Mouse (Mus musculus) CH12.LX (cell line): ENCODE measurements around the gene Smc1b. TPM values are rescaled to one million over a fixed set of nuclear protein-coding genes. Genes with fewer than 3 reads are reported as not detected.

Source experiments
- DNase-seq: peaks from one replicate; pipeline ENCODE4 v3.0.0-alpha.2; 2013; ENCODE audit errors: extremely low read depth
- H3K27ac ChIP-seq: 2 replicates; pipeline ENCODE4 v1.5.1; 2012; ENCODE audit warnings: low read depth, mild to moderate bottlenecking, control low read depth, moderate library complexity; ENCODE audit not compliant: insufficient read depth
- H3K27me3 ChIP-seq: replicated peaks from 2 replicates; pipeline ENCODE3; 2012; ENCODE audit warnings: inconsistent platforms
- H3K36me3 ChIP-seq, 2 experiments: replicated peaks in 1 of 2; 2 replicates each; pipeline versions ENCODE3 to v1.6.1; 2012; ENCODE audit warnings: inconsistent platforms in 1 of 2, low read length in 1 of 2, mild to moderate bottlenecking in 1 of 2, mixed read lengths in 1 of 2, moderate library complexity in 1 of 2; ENCODE audit not compliant: control insufficient read depth in 1 of 2, insufficient read depth in 1 of 2
- H3K4me1 ChIP-seq, 2 experiments: 2 replicates each; pipeline ENCODE4 v1.6.1; 2012; ENCODE audit warnings: inconsistent platforms in 1 of 2, moderate library complexity in 1 of 2; ENCODE audit not compliant: insufficient read depth in 2 of 2, control insufficient read depth in 1 of 2
- H3K4me2 ChIP-seq: 2 replicates; pipeline ENCODE4 v1.6.1; 2012; ENCODE audit warnings: low read depth, mild to moderate bottlenecking, control low read depth; ENCODE audit not compliant: poor library complexity, insufficient read depth, severe bottlenecking
- H3K4me3 ChIP-seq, 3 experiments: fragments of 150-350 bp in 1 of 3; sonication (generic) in 1 of 3; replicated peaks in 1 of 3; 2 replicates each; pipeline versions ENCODE3 to v1.5.1; 2011 to 2012; ENCODE audit warnings: low read depth in 2 of 3, low read length in 2 of 3, mild to moderate bottlenecking in 2 of 3, moderate library complexity in 2 of 3, control low read depth in 1 of 3, improper control_type of control experiment in 1 of 3, inconsistent platforms in 1 of 3, mixed read lengths in 1 of 3; ENCODE audit not compliant: poor library complexity in 1 of 3
- H3K79me2 ChIP-seq: replicated peaks from 2 replicates; pipeline ENCODE4 v1.6.1; 2012; ENCODE audit warnings: mild to moderate bottlenecking, moderate library complexity; ENCODE audit not compliant: control insufficient read depth, poor library complexity, insufficient read depth, severe bottlenecking; ENCODE audit errors: extremely low read depth
- H3K9ac ChIP-seq: 2 replicates; pipeline ENCODE4 v1.6.1; 2012; ENCODE audit warnings: low read depth, mild to moderate bottlenecking, control low read depth, moderate library complexity; ENCODE audit not compliant: insufficient read depth
- H3K9me3 ChIP-seq: replicated peaks from 2 replicates; pipeline ENCODE3; 2012; ENCODE audit warnings: low read length, inconsistent platforms, mixed read lengths
- BHLHE40 ChIP-seq: IDR thresholded peaks from 2 replicates; pipeline ENCODE4 v1.6.1; 2011; ENCODE audit warnings: mild to moderate bottlenecking, low read depth, low read length, improper control_type of control experiment
- CHD1 ChIP-seq: IDR thresholded peaks from 2 replicates; pipeline ENCODE4 v1.6.1; 2012; ENCODE audit warnings: low read depth, low read length, improper control_type of control experiment, inconsistent platforms
- CTCF ChIP-seq, 2 experiments: IDR thresholded peaks in 1 of 2; conservative IDR thresholded peaks in 1 of 2; 2 replicates each; pipeline ENCODE4 v1.5.1; 2011 to 2012; ENCODE audit warnings: low read depth in 2 of 2, low read length in 2 of 2, improper control_type of control experiment in 1 of 2, inconsistent platforms in 1 of 2, mild to moderate bottlenecking in 1 of 2, moderate library complexity in 1 of 2
- EP300 ChIP-seq: IDR thresholded peaks from 2 replicates; pipeline ENCODE4 v1.6.1; 2011; ENCODE audit warnings: low read length, improper control_type of control experiment
- GABPA ChIP-seq: IDR thresholded peaks from 2 replicates; pipeline ENCODE4 v1.6.1; 2012; ENCODE audit warnings: low read depth, low read length, improper control_type of control experiment, inconsistent platforms; ENCODE audit not compliant: insufficient replicate concordance
- IRF4 ChIP-seq: IDR thresholded peaks from 2 replicates; pipeline ENCODE4 v1.6.1; 2014; ENCODE audit warnings: low read depth, mild to moderate bottlenecking, inconsistent platforms, low read length, improper control_type of control experiment
- JUN ChIP-seq: IDR thresholded peaks from 2 replicates; pipeline ENCODE4 v1.6.1; 2011; ENCODE audit warnings: low read depth, mild to moderate bottlenecking, low read length, improper control_type of control experiment, moderate library complexity; ENCODE audit not compliant: insufficient read depth
- MAFK ChIP-seq: IDR thresholded peaks from 2 replicates; pipeline ENCODE4 v1.6.1; 2011; ENCODE audit warnings: low read length, improper control_type of control experiment; ENCODE audit not compliant: insufficient replicate concordance
- MAZ ChIP-seq: IDR thresholded peaks from 2 replicates; pipeline ENCODE4 v1.6.1; 2012; ENCODE audit warnings: low read depth, mild to moderate bottlenecking, inconsistent platforms, low read length, improper control_type of control experiment, moderate library complexity
- MXI1 ChIP-seq: IDR thresholded peaks from 2 replicates; pipeline ENCODE4 v1.6.1; 2011; ENCODE audit warnings: mild to moderate bottlenecking, low read depth, low read length, improper control_type of control experiment
- NELFE ChIP-seq: IDR thresholded peaks from 2 replicates; pipeline ENCODE4 v1.6.1; 2011; ENCODE audit warnings: low read depth, low read length, improper control_type of control experiment
- NRF1 ChIP-seq: IDR thresholded peaks from 2 replicates; pipeline ENCODE4 v1.6.1; 2014; ENCODE audit warnings: low read depth, mild to moderate bottlenecking, inconsistent platforms, low read length, improper control_type of control experiment, moderate library complexity
- POLR2A ChIP-seq: IDR thresholded peaks from 2 replicates; pipeline ENCODE4 v1.6.1; 2011; ENCODE audit warnings: low read depth, mild to moderate bottlenecking, improper control_type of control experiment, low read length
- RCOR1 ChIP-seq: conservative IDR thresholded peaks from 2 replicates; pipeline ENCODE4 v1.6.1; 2012; ENCODE audit warnings: low read depth, mild to moderate bottlenecking, inconsistent platforms, low read length, improper control_type of control experiment
- SMC3 ChIP-seq: IDR thresholded peaks from 2 replicates; pipeline ENCODE4 v1.6.1; 2011; ENCODE audit warnings: low read depth, low read length, improper control_type of control experiment
- TCF12 ChIP-seq: IDR thresholded peaks from 2 replicates; pipeline ENCODE4 v1.6.1; 2014; ENCODE audit warnings: low read depth, mild to moderate bottlenecking, inconsistent platforms, low read length, improper control_type of control experiment
- USF1 ChIP-seq: IDR thresholded peaks from 2 replicates; pipeline ENCODE4 v1.6.1; 2014; ENCODE audit warnings: low read depth, mild to moderate bottlenecking, inconsistent platforms, low read length, improper control_type of control experiment
- USF2 ChIP-seq: conservative IDR thresholded peaks from 2 replicates; pipeline ENCODE4 v1.6.1; 2011; ENCODE audit warnings: low read depth, low read length, improper control_type of control experiment
- ZC3H11A ChIP-seq: IDR thresholded peaks from 2 replicates; pipeline ENCODE4 v1.6.1; 2012; ENCODE audit warnings: low read depth, mild to moderate bottlenecking, inconsistent platforms, low read length, improper control_type of control experiment
- ZKSCAN1 ChIP-seq: IDR thresholded peaks from 2 replicates; pipeline ENCODE4 v1.6.1; 2012; ENCODE audit warnings: low read depth, inconsistent platforms, low read length, improper control_type of control experiment, borderline replicate concordance
- ZMIZ1 ChIP-seq: IDR thresholded peaks from 2 replicates; pipeline ENCODE4 v1.6.1; 2012; ENCODE audit warnings: low read depth, mild to moderate bottlenecking, inconsistent platforms, low read length, improper control_type of control experiment
- ZNF384 ChIP-seq: IDR thresholded peaks from 2 replicates; pipeline ENCODE4 v1.6.1; 2012; ENCODE audit warnings: low read depth, low read length, improper control_type of control experiment, inconsistent platforms
- dilution Hi-C: fragments of 300-500 bp; cut with MboI; formaldehyde crosslinking; loops from 2 replicates; pipeline ENCODE4 v1.14.3; 2020; ENCODE audit warnings: low sequenced_read_pairs; ENCODE audit not compliant: extremely low pct_unique_long_range_greater_than_20kb, extremely low pct_ligation_motif_present
- in situ Hi-C: fragments of 300-500 bp; cut with MboI; formaldehyde crosslinking; loops from 3 replicates; pipeline ENCODE4 v1.14.3; 2019; ENCODE audit warnings: low sequenced_read_pairs, low pct_ligation_motif_present, low pct_unique_long_range_greater_than_20kb, mixed read lengths
- polyA plus RNA-seq: library from polyadenylated mRNA; unstranded; fragments of >175 nt; gene quantifications from 2 replicates; pipeline ENCODE4 v1.2.1, GENCODE M21; 2012; ENCODE audit warnings: low read depth; ENCODE audit not compliant: insufficient read length
- total RNA-seq, 2 experiments: library from RNA; depleted of rRNA; stranded (reverse); fragments of 300-350 nt in 1 of 2; fragments of >200 nt in 1 of 2; gene quantifications; 2 replicates each; pipeline ENCODE4 v1.2.3; 2012 to 2014

Gene Smc1b
- total and polyA plus RNA-seq, 3 experiments, result not detected

DNA sequence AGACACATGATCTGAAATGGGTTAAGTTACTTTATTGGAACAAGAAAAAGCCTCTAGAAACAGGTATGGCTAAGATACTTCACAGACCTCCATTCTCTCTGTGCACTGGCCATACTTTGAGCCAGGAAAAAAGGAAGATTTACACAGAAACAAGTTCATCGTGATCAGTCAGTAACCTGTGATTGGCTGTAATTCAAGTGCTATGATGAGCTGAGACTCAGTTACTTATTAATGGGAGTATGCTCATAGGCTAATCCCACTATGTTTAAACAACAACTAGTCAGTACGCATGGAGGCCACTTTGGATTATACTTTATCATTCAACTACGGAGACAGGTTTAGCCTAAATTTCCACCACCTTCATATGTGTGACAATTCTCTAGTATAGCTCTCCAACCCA is 22.3 kb upstream of the Smc1b start:
- peaks cover 0 to 3% of the 10 kb centered on the region in 2 experiments; a peak in 1 of 4 replicates for H3K4me1 ChIP-seq
- dilution Hi-C loops, result no loop called here
- no peaks in the 10 kb centered on the region for H3K79me2 ChIP-seq
- TF ChIP-seq USF1, result no peak
- no peak for TF ChIP-seq MAZ
- no peak for TF ChIP-seq USF2
- no peak for TF ChIP-seq TCF12
- no peak for TF ChIP-seq ZNF384
- TF ChIP-seq NELFE, result no peak
- no peak for TF ChIP-seq ZMIZ1
- TF ChIP-seq ZC3H11A, result no peak
- no peak for TF ChIP-seq IRF4
- TF ChIP-seq CTCF (conservative IDR thresholded peaks at IDR 0.05 in 1 of 2, IDR thresholded peaks at IDR 0.05 in 1 of 2; ENCODE audit: low read depth in 2 of 2, low read length in 2 of 2), result no peak
- no peak for TF ChIP-seq MAFK
- TF ChIP-seq SMC3, result no peak
- no peak for TF ChIP-seq EP300
- no peak for TF ChIP-seq JUN
- no peak for TF ChIP-seq ZKSCAN1
- TF ChIP-seq BHLHE40, result no peak
- no peak for TF ChIP-seq NRF1
- no peak for TF ChIP-seq GABPA
- H3K9me3 ChIP-seq, result peaks cover 10% of the 10 kb centered on the region
- H3K4me2 ChIP-seq, result no peak overlapping the region
- H3K9ac ChIP-seq, result no peak overlapping the region
- no peak for DNase-seq
- in situ Hi-C loops, result loop anchor here (5.0 kb wide), 1 partner anchor 93 kb away; no protein-coding TSS in a partner anchor
- H3K27ac ChIP-seq, result no peak overlapping the region
- peaks cover 84% of the 10 kb centered on the region for H3K27me3 ChIP-seq
- no peaks in the 10 kb centered on the region for H3K36me3 ChIP-seq
- no peak overlapping the region for H3K4me3 ChIP-seq

DNA sequence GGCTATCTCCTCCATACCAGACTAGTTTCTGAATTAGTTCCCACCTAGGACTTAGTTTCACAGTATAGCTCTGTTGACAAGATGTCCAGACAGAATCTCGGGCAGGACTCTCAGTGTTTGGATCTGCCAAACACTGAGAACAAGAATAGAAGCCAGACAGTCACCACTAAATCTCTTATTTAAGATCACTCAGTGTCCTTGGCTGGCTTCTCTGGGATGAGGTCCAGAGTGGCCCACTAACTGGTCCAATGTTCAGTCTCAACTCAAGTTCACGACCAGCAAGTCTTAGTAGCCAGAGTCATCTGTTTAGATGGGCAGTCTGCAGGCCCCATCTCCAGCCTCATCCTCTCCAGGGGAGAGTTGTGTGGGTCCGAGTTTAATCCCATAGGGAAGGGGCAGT is 20.8 kb upstream of the Smc1b start:
- in situ Hi-C loops (loop anchor here (5.0 kb wide), 1 partner anchor 95 kb away; no protein-coding TSS in a partner anchor), dilution Hi-C loops (no loop called here)
- Histone ChIP-seq H3K9me3 (peaks cover 4% of the 10 kb centered on the region), H3K36me3 (no peaks in the 10 kb centered on the region), H3K79me2 (no peaks in the 10 kb centered on the region), H3K27me3 (peaks cover 85% of the 10 kb centered on the region), H3K9ac (no peak overlapping the region), H3K4me2 (no peak overlapping the region), H3K27ac (no peak overlapping the region), H3K4me3 (no peak overlapping the region), H3K4me1 (peaks cover 0 to 3% of the 10 kb centered on the region in 2 experiments; a peak in 1 of 4 replicates)
- no peak for TF ChIP-seq CHD1
- no peak for TF ChIP-seq POLR2A
- TF ChIP-seq RCOR1, result no peak
- no peak for TF ChIP-seq BHLHE40
- TF ChIP-seq MXI1, result no peak
- TF ChIP-seq NRF1, result no peak
- no peak for TF ChIP-seq ZMIZ1
- no peak for DNase-seq
